Mouse (Mus musculus) inflammation-experienced regulatory T-cells, adult 16 weeks (primary cell): ENCODE data around the gene Ndp. TPM values are rescaled to one million over a fixed set of nuclear protein-coding genes. Genes with fewer than 3 reads are reported as not detected.

Experiments
- polyA plus RNA-seq: library from polyadenylated mRNA; unstranded; fragments of 100-300 nt; shearing (Covaris generic); gene quantifications from one replicate; pipeline ENCODE4 v1.2.1, GENCODE M21; 2017

Gene Ndp
- not detected for polyA plus RNA-seq

DNA sequence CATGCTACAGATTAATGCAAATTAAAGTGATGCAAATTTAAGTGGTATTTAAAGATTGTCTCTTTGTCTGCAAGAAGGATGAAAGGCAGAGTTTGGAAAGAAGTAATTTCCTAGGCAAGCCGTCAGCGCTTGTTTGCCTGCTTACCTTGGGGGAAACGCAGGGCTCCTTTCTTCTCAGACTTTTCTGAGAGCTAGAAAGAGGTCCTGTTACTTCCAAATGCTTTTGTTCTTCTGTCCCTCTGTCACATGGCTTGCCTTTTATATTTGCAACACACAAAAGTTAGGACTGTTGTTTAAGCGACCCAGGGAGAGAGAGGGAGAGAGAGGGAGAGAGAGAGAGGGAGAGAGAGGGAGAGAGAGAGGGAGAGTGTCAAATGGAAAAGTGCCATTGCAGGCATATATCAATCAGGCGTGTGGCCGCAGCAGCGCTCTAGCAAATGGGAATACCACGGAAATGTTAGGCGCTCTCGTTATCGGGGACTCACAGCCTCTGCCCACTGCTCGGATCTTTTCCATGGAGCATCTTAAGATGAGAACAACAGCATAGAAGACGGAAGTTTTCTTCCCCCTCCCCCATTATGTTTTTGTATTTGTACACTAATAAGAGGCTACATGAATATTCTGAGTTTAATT, at the start of gene Ndp:
TSS of gene Ndp (minus strand) at position 534 of the 633 bp plus-strand sequence.

Other genes starting within 250 kb of the Ndp start
- gene Maob, start 94.4 kb downstream of the Ndp start, polyA plus RNA-seq = not detected